Mouse (Mus musculus) adipocyte (in vitro differentiated cells): ENCODE measurements around the gene Ano10.
"Not testable (repeated sequence)": the region's sequence is repeated elsewhere in the genome, so short reads cannot be mapped to it uniquely, and the experiment has no call there.

Source experiments
- DNase-seq: peaks from one replicate; pipeline ENCODE4 v3.0.0-alpha.2; 2016; ENCODE audit warnings: low spot score

Gene Ano10

GRCm38 (mm10) chr9:122294242-122294881 lies at the start of gene Ano10:
Ano10 (minus strand) TSS chr9:122294423.
- DNase-seq = peak; percentile 94

GRCm38 (mm10) chr9:122343399-122343798 lies 49.2 kb upstream of the Ano10 start:
- no peak for DNase-seq

GRCm38 (mm10) chr9:122339972-122340371 lies 45.7 kb upstream of the Ano10 start:
- DNase-seq = no peak

GRCm38 (mm10) chr9:122337510-122337931 lies 43.3 kb upstream of the Ano10 start:
- no peak for DNase-seq

GRCm38 (mm10) chr9:122336677-122337076 lies 42.5 kb upstream of the Ano10 start:
- DNase-seq = no peak

GRCm38 (mm10) chr9:122328199-122328598 lies 34.0 kb upstream of the Ano10 start:
- DNase-seq = no peak

GRCm38 (mm10) chr9:122325996-122326395 lies 31.8 kb upstream of the Ano10 start:
- DNase-seq = no peak

GRCm38 (mm10) chr9:122322356-122322755 lies 28.1 kb upstream of the Ano10 start:
- no peak for DNase-seq

GRCm38 (mm10) chr9:122320626-122321025 lies 26.4 kb upstream of the Ano10 start:
- DNase-seq = no peak

GRCm38 (mm10) chr9:122316562-122316961 lies 22.3 kb upstream of the Ano10 start:
- DNase-seq = no peak

- DNase-seq = no peak
Observed at GRCm38 (mm10) chr9:122315501-122315900, 21.3 kb upstream of the Ano10 start.

GRCm38 (mm10) chr9:122314942-122315341 lies 20.7 kb upstream of the Ano10 start:
- no peak for DNase-seq

GRCm38 (mm10) chr9:122314386-122314785 lies 20.2 kb upstream of the Ano10 start:
- peak; percentile 59 for DNase-seq

- DNase-seq = not testable (repeated sequence)
Observed at GRCm38 (mm10) chr9:122313128-122313527, 18.9 kb upstream of the Ano10 start.

- DNase-seq = no peak
Observed at GRCm38 (mm10) chr9:122312296-122312990, 18.2 kb upstream of the Ano10 start.

GRCm38 (mm10) chr9:122311051-122311760 lies 17.0 kb upstream of the Ano10 start:
- DNase-seq = no peak

- DNase-seq = peak; percentile 95
Observed at GRCm38 (mm10) chr9:122310613-122311049, 16.4 kb upstream of the Ano10 start.

- DNase-seq = peak; percentile 86
Observed at GRCm38 (mm10) chr9:122309013-122309980, 15.1 kb upstream of the Ano10 start.

- no peak for DNase-seq
Observed at GRCm38 (mm10) chr9:122305302-122305701, 11.1 kb upstream of the Ano10 start.

GRCm38 (mm10) chr9:122296169-122296568 lies 1.9 kb upstream of the Ano10 start:
- no peak for DNase-seq

- no peak for DNase-seq
Observed at GRCm38 (mm10) chr9:122295396-122295795, 1.2 kb upstream of the Ano10 start.

GRCm38 (mm10) chr9:122293865-122294241 lies 370 bp downstream of the Ano10 start:
- peak; percentile 62 for DNase-seq
